Mouse (Mus musculus) regulatory T cell (primary cell): ENCODE measurements around the gene Psme4.

ENCODE experiments used
- in situ Hi-C: fragments of 300-600 bp; cut with MboI, MseI; formaldehyde crosslinking; loops from one replicate; pipeline ENCODE4 v1.15.1; 2025; ENCODE audit warnings: high pct_unique_total_duplicates

The Psme4 gene

DNA sequence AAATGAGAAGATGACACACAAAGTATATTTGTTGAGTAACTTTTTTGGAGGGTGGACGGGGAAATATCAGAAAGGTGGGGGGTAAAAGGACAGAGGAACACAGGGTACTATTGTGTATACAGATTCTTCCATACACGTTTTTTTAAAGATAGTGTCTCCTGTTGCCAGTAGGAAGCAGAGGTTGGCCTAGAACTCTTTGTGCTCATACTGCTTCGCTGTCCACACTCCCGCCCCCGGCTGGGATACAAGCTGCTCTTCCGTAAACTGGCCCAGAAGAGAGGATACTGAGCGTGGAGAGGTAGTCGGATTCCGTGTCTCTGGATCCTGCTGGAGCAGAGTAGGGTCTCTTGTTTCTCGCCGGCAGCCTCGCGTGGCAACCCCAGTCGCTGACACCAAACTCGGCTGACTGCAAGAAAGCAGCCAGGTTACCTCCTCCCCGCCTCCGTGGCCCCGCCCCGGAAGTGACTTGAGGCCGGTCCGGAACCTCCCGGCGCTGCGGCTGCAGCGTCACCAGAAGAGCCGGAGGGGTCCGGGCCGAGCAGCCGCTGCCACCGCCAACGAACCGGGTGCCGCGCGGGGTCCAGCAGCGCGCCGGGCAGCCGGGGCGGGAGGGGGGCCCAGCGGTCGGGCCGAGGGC, at the start of gene Psme4:
Gene Psme4 (plus strand): TSS at position 460 of the 637 bp plus-strand sequence.
- in situ Hi-C loops: loop anchor here (25.0 kb wide), 1 partner anchor 1259 kb away; the partner anchor contains the start of gene Prorsd1

DNA sequence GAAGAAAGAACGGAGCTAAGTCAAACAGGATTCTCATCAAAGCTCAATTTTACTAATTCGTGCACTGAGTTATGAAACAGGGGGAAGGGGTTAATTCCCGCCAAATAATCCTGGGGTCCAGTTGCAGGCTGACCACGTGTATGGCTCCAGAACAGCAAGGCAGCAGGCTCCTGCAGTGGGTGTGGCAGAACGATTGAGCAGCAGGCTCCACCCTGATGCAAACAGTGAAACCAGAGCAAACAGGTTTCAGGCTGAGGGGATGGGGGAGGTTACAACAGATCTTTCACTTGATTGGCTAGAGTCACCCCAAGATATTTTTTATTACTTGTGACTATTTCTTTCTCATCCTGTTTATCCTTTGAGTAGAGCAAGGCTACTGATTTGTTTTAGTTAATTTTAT, 48.1 kb upstream of the Psme4 start:
- in situ Hi-C loops: no loop called here

DNA sequence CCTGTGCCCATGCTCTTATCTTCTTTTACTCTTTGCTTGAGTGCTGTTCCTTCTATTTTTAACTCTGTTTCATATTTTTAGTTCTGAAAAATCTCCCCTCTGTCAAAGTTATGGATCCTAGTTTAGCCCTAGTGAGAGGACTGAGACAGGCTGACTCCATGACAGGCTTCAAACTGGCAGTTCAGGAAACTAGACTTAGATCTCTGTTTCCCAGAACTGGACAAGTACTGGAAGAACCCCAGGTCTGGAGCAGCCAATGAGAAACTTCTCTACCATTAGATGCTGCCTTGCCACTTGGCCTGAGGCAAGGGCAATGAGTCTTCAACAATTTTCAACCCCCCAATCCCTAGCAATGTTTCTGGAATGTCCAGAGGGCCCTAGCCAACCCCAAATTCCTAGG, 40.8 kb upstream of the Psme4 start:
- in situ Hi-C loops: no loop called here

DNA sequence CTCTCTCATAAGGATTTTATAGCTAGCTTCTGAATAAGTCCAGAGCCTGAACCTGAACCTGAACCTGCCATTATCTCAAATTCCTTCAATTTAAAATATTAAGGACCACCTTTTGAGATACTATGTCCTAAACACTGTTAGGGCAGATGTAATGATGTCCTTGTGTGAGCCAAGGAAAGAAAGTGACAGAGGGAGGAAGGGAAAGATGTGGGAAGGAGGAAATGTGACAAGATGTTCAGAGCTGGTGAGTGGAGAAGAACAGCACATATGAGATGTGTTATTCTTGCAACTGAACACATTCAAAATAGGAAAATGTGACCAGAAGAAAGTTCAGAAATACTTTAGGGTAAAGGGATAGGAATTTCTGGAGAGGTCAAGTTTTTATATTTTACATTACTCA, 38.1 kb upstream of the Psme4 start:
- in situ Hi-C loops: no loop called here

DNA sequence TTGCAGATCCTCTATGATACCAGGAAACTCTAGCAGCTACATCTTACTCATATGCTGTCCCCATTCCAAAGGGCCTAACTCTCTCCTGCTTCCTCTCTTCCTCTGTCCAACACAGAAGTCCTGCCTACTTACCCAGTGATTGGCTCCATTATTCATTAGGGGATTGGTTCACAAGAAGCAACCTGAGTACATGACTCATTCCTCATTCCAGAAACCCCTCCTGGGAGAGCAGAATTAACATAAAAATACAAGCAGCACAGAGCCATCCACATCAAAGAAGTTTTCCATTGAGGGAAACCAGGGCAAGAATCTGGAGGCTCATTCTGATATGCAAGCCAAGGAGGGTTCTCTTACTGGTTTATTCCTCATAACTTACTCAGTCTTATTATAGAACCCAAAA, 27.5 kb upstream of the Psme4 start:
- in situ Hi-C loops: no loop called here

DNA sequence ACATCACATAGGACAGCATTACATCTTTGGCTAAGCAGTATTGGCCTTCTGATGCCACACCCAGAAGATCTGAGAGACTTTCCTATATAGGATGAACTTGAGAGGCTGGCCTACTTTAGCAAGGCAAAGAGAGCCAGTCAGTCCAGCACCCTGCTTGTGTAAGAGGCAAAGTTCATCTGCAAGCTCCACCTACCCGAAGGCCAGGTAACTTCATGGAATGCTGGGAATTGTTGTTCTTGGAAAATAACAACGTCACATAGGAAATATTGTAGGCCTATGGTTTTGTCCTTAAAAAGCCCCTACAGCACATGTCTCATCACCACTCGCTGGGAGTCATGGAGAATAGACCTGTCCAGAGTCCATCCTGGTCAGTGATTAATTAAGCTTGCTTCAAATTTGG, 22.6 kb upstream of the Psme4 start:
- in situ Hi-C loops: no loop called here

DNA sequence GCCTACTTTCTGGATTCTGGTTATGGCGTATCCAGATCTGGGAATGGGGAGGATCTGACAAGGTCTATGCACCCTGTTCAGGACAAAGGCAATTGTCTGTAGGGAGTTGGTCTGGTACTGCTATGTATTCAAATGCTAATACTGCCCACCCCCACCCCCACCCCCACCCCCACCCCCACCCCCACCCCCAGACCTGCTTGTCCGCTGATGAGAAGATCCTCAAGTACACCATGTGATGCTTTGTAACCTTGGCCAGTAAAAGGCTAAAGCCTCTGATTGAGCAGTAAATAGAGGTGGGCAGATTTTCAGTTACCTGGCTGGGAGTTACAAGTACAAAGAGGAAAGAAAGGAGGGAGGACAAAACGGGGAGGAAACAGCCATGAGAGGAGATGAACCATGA, 21.9 kb upstream of the Psme4 start:
- in situ Hi-C loops: no loop called here

DNA sequence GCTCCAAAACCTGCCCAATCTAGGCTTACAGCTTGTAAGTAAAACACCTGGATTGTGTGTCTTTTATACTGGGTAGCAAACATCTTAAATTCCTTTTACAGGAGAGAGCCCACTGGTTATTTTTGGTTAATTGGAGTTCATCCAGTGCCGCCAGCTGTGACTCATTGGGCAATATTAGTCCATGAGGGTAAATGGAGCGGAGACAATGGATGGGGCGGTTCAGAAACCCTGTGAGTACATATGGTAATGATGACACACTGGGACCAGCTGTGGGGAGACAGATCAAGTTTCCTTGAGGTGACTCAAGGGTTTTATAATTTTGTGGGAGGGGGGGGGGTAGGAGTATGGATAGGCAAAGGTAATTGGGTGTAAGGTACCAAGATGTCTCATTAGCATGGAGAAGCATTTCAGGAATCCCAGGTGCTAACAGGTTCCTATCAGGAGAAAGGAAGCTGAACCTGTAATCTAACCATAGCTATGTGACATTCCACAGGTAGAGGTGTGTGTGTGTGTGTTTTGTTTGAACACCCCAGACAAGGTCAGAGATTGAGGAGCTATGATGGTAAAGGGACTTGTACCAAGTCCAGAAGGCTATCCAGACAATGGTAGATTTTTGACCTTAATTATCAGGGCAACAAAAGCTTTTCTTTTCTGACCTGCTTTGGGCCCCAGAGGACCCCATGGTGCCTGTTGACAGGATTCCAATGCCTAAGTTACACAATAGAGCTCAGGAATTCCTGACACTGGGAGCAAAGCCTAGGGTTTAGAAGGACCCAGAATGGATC, 21.3 kb upstream of the Psme4 start:
- in situ Hi-C loops: loop anchor here (25.0 kb wide), 1 partner anchor 1238 kb away; the partner anchor contains the start of gene Prorsd1

DNA sequence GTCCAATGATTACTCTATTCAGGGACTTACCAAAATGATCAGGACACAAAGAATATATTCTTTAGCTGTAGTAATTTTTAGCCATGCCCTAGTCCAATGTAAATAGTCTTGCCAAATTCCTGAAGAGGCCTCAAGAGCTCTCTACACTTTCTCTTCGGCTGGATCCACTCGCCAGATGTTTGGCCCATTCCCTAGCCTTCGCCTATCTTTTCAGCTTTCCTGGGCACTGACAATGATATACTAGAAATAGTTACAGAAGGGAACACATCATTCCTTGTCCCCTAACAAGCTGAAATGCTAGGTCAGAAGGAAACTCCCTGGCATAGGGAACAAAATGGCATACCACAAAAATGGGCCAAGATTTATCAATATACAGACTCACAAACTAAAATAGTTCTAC, 18.6 kb upstream of the Psme4 start:
- in situ Hi-C loops: loop anchor here (25.0 kb wide), 1 partner anchor 1241 kb away; the partner anchor contains the start of gene Prorsd1

DNA sequence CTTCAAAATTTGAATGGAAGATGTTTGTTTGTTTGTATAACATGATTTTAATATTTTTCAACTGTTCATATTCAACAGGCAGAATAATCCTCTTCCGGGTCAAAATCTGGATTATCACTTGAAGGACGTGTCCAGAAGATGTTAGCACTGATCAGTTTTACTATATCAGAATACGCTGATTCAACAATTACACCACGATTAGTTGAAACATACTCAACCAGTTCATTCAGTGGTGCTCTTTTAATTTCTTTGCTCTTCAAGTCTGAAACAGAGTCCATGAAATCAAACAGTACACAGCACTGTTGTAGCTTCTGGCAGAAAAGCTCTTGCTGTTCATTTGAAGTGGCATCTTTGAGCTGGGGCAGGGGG, 17.1 kb upstream of the Psme4 start:
- in situ Hi-C loops: loop anchor here (25.0 kb wide), 1 partner anchor 1242 kb away; the partner anchor contains the start of gene Prorsd1

DNA sequence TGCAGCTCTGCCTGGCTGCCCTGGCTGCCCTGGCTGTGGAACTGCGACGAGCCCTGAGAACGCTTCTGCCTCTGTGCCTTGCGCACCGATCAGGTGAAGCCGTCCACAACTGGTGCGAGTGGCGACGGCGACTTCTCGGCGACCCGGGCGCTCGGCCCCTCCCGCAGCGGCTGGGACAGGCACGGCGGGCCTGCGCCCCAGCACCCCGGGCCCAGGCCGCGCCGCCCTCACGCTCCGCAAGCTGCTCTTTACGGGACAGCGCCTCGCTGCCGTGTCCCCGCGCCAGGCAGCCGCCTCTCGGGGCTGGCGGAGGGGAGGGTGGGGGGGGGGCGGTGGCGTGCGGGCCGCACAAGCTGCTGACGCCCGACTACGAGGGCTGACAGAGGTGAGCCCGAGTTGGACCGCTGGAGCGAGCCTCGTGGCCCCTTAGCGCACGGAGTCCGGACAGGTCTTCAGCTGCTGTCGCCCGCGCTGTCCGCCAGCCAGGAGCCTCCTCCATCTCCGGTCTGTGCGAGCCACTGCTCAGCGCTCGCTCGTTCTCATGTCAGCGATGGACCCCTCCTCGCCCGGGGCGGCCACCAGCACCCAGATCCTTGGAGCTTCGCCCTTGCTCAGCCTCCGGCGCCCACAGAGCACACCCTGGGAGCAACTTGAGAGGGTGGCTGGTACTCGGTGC, 16.5 kb upstream of the Psme4 start:
- in situ Hi-C loops: loop anchor here (25.0 kb wide), 1 partner anchor 1243 kb away; the partner anchor contains the start of gene Prorsd1

DNA sequence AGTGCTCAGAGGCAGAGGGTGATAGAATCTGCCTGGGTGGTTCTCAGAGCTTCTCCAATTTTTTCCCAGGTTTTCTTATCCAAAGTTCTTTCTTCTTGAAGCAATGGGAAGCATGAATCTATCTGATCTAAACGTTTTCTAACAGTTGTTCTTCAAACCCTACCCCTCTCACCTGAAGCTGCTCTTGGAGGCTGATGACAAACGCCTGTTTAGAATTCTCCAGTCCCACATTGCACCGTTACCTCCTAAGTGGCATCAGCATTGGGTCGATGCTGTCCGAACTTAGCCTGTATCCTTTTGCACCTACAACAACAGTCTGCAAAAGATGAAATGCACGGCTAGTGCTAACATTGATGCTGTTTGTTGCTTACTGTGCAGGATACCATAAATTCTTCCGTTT, 10.1 kb upstream of the Psme4 start:
- in situ Hi-C loops: loop anchor here (25.0 kb wide), 1 partner anchor 1249 kb away; the partner anchor contains the start of gene Prorsd1

DNA sequence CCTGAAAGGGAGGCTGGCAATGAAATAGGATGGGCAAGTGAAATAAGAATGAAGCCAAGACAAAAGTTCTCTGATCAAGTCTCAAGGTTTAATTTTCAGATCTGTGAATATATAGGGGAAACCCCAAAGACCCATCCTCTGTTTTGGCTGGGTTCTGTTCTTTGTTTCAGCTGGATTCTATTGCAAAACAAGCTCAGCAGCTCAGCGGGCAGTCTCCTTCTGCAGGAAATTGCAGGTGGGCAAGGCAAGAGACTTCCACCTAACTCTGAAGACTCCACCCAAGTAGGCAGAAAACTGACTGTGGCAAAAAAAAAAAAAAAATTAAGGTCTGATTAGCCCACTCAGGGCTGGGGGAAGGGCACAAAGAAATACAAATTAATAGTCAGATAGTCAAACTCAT, 9.6 kb upstream of the Psme4 start:
- in situ Hi-C loops: loop anchor here (25.0 kb wide), 1 partner anchor 1250 kb away; the partner anchor contains the start of gene Prorsd1

DNA sequence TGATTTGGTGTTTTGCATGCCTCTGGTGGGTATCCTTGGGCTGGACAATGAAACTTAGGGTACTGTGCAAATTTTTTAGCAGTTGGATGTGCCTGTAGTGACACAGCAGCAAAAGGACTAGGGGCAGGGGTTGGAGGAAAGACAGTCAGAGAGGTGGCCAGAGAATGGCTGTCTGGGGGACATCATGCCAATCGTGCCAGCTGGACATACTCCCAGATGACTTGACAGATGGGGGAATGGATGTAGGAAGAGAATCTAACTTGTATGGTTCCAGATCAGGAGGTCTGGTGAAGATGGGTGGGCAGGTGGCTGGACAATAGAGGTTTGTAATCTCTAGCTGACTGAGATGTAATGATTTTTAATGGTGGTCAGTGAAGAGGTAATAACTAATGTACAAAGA, 6.5 kb upstream of the Psme4 start:
- in situ Hi-C loops: loop anchor here (25.0 kb wide), 1 partner anchor 1253 kb away; the partner anchor contains the start of gene Prorsd1

DNA sequence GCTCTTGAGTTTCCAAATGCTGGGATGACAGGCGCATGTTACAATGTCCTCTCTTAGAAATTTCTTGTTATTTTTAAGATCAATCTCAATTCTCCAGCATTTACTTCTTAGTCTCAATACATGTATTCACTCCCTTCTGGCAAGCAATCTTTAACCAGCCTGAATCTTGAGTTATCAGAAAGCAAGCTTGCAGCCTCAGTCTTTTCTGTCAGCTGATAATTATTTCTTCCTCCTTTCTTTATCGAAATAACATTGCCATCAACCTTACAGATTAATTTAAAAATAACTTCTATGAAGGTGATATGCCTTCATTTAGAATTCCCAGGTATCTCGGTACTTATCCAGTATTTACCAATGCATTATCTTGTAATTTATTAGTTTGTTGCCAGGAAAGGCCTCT, 709 bp upstream of the Psme4 start:
- in situ Hi-C loops: loop anchor here (25.0 kb wide), 1 partner anchor 1259 kb away; the partner anchor contains the start of gene Prorsd1

DNA sequence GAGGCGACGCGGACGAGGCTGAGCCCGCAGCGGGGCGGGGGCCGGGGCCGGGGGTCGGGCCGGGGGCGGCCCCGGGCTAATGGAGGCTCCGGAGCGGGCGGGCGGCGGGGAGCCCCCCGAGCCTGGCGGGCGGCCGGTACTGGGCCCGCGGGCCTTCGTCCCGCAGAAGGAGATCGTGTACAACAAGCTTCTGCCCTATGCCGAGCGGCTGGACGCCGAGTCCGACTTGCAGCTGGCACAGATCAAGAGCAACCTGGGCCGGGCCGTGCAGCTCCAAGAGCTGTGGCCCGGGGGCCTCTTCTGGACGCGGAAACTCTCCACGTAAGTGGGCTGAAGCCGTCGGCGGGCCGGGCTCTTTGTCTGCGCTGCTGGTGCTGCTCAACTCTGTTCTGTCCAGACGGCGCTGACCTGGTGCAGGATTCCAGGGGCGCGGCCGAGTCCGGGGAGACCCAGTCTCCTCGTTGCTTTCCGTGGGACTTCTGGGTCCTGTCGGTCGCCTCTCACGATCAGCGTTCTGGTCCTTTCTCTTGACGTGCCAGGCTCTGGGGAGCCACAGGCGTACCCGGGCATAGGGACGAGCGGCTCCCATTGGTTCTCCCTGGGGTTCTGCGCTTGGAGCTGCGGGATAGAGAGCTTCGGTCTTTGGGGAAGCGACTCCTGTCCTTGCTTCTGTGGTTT, 517 bp downstream of the Psme4 start:
- in situ Hi-C loops: loop anchor here (25.0 kb wide), 1 partner anchor 1260 kb away; the partner anchor contains the start of gene Prorsd1

DNA sequence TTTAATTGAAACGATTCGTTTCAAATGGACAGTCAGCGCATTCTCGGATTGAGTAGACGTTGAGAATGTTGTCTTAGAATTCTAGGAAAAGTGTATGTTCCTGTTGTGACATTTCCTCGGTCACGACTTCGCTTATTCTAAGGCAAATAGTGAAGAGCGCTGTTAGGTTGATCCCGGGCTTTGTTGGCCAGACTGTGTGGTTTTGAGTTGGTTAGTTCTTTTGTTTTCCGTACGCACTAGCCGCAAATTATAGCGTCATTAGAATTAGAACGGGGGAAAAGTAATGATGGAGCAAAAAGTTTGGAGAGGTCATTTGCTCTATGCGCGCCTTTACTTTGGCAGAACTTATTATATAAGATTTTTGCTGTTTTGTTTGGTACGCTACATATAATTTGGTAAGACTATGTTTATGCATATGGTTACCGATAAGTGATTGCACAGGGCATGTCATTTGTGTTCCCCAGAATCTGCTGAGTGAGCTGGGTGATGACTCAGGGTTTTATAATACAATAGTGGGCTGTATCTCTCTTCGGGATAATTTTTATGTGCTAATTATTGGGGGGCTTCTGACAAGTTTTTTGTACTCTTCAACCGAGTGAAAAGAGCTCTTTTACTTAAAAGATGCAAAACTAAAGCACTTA, 1.4 kb downstream of the Psme4 start:
- in situ Hi-C loops: loop anchor here (25.0 kb wide), 1 partner anchor 1261 kb away; the partner anchor contains the start of gene Prorsd1

DNA sequence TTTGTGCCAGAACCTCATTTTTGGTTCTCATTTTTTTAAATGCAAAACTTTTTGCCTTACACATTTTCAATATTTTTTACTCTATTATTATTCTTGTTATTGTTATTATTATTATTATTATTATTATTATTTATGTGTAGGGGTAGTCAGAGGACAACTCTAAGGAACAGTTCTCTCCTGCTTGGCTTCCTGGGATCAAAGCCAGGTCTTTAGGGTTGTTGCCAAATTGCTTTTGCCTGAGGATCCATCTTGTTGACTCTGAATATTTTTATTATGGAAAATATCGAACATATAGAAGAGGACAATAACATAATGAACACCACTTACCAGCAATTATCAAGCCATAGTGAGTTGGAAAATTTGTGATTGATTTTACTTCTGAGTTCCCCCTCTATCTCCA, 3.1 kb downstream of the Psme4 start:
- in situ Hi-C loops: loop anchor here (25.0 kb wide), 1 partner anchor 1262 kb away; the partner anchor contains the start of gene Prorsd1

DNA sequence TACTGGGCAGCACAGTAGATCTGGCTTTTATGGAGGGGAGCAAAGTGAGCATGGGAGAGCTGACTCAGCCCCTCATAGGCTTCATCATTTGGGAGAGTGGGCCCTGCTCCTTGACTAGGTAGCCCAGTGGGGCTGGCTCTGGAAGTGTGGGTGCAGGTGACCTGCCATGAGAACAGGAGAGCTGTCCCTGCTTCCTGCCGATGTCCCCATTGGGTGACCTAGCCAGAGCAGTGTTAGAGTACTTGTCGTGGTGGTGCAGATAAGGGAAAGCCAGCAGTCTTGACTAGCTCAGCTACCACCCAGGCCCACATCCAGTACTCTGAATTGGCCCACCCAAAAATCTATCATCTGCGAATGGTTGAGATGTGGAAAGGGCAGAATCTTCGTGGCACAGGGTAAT, 6.0 kb downstream of the Psme4 start:
- in situ Hi-C loops: no loop called here

DNA sequence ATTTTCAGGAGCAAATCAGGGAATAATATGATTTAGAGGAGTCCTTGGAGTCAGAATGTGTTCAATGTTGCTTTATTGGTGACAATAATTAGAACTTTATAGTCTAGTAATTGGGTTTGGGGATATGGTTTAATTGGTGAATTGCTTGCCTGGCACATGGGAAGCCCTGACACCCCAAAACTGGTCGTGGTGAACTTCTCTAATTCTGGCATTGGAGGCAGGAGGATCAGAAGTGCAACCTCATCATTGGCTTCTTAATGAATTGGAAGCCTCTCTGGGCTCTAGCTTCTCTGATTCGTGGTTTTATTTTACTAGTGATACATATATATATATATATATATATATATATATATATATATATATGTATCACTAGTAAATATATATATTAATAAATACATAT, 9.4 kb downstream of the Psme4 start:
- in situ Hi-C loops: no loop called here

DNA sequence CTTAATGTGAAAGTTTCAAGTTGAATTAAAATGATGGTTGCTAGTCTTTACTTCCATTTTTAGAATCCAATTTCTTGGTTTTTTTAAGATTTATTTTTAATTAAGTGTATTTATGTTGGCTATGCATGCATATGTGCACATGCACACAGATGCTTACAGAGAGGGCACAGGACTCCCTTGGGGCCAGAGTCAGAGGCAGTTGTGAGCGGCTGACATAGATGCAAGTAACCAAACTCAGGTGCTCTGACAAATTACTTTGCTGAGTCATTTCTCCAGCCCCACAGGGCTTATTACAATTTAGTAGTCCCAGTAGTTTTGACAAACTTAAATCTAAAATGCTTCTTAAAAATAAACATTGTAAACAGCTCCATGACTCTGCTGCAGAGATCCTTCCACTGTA, 10.1 kb downstream of the Psme4 start:
- in situ Hi-C loops: no loop called here
